Mouse (Mus musculus) gastrocnemius, postnatal 4 days (tissue): ENCODE measurements at regions not wholly inside any gene's neighbourhood (a gene's known extent, or its start where the extent isn't known, plus 50 kb on each side); places are given as distances from the start of the nearest gene placed in this dataset. TPM values are rescaled to one million over a fixed set of nuclear protein-coding genes. Genes with fewer than 3 reads are reported as not detected.

Experiments
- DNase-seq, 2 experiments: peaks; one replicate each; pipeline ENCODE4 v3.0.0; 2021 to 2022; ENCODE audit warnings: low spot score in 2 of 2, mixed read lengths in 2 of 2
- microRNA-seq: library from miRNA; unstranded; fragments of <30 nt; microRNA quantifications from one replicate; pipeline ENCODE4 v1.2.0, GENCODE M21; 2021

DNA sequence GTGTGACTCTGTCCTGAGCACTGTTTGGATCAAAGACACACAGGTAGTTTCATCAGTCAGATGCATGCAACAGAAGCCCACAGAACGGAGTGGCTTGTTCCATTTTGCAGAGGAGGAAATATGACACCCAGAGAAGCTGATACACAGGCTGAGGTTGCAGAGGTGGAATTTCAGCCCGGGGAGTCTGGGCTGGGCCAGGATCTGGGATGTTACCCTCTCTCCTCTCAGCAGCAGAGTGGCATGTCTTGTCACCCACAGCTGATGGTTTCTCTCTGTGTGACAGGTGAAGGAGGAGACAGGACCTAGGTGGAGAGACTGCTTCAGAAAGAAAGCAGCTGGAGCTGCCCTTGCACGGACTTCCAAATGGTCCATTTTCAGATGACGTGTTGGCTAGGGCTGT lies 105.1 kb upstream of the Sdk1 start:
- DNase-seq: peak in 1 of 2 experiments; percentile 7

- DNase-seq: no peak
Measured at GRCm38 (mm10) chr5:141137716-141138115, 103.6 kb upstream of the Sdk1 start.

DNA sequence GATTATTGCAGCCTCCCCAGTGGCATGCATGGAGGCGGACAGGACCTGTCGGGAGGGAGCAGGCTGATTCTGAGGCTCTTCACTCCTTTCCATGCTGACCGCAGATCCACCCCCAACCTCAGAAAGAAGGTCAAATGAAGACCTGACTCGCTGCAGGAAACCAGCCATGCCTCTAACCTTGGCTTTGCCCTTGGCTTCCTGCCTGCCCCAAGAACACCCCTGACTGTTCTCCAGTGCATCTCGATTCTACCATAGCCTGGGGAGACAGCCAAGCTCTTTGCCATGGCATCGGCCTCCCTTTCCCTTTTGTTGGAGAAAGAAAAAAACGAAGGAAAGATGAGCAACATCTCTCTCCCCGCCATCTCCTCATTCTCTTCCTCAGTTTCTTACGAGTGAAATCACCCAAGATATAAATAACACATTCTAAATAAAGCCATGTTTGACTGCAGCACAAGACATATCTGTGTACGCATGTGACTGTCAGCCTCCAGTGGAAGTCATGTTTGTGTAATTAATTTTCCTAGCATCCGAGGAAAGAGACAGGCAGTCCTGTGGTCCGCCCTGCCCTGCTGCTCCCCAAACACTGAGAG lies 102.4 kb upstream of the Sdk1 start:
- DNase-seq: no peak

DNA sequence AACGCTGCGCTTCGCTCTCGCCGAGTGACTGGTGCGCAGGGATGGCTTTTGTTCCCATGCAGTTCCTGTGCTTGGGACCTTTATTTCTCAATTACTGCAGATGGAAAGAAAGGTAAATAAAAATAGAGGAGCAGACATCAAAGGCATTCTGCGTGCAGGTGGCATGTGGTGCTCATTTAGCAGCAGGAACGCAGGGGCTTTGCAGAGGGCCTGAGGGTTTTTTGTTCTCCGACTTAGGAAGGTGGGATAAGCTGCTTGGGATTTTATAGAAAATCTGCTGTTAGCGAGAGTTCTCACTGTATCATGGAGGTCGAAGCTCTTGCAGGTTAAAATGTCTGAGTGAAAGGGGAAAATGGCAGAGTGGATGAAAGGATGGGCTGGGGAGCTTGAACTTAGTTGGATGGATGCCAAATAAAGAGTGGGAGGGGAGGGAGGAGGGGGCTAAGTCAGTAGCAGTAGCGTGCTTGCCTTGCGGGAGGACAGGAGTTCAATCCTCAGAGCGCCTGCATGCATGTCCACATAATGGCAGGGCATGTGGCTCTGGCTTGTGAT lies 101.9 kb upstream of the Sdk1 start:
- no peak for DNase-seq

- no peak for DNase-seq
Measured at GRCm38 (mm10) chr5:141160391-141160790, 80.9 kb upstream of the Sdk1 start.

- DNase-seq: no peak
Measured at GRCm38 (mm10) chr5:141160956-141161355, 80.3 kb upstream of the Sdk1 start.

DNA sequence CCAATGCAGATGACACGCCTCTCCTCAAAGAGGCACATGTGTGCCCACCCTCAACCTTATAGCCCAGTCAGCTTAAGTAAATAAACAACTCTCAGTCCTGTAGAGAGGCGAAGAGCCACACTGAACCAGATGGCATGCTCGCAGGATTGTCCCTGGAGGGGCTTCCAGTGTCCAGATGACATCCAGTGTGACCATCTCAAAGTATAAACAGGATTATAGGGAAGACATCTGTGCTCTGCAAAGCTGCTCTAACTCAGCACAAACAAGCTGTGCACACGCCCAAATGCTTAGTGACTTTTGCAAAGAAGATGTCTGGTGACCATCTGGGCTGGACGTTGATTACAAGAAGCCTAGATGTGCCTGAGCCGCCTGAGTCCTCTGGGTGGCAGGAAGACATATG lies 58.8 kb upstream of the Sdk1 start:
- no peak for DNase-seq

GRCm38 (mm10) chr5:141189033-141189432 lies 52.3 kb upstream of the Sdk1 start:
- no peak for DNase-seq

Small RNAs in the stretch of these regions (microRNA-seq; reads per million reads assigned to microRNA genes)
- not detected for gene Gm26113
